Mouse (Mus musculus) cerebellum, adult 9-11 months (tissue): ENCODE data around the gene Myl9.
"Not testable (repeated sequence)": the region's sequence is repeated elsewhere in the genome, so short reads cannot be mapped to it uniquely, and the experiment has no call there.

Source experiments
- DNase-seq: peaks from one replicate; pipeline ENCODE4 v3.0.0; 2022

The Myl9 gene

GRCm38 (mm10) chr2:156787090-156787775 lies 12.0 kb downstream of the Myl9 start:
- DNase-seq = no peak

- DNase-seq = no peak
These were observed 12.5 kb downstream of the Myl9 start for GRCm38 (mm10) chr2:156787776-156788105.

GRCm38 (mm10) chr2:156788836-156789235 lies 13.6 kb downstream of the Myl9 start:
- DNase-seq = no peak

GRCm38 (mm10) chr2:156798516-156798915 lies 23.3 kb downstream of the Myl9 start:
- no peak for DNase-seq

DNA sequence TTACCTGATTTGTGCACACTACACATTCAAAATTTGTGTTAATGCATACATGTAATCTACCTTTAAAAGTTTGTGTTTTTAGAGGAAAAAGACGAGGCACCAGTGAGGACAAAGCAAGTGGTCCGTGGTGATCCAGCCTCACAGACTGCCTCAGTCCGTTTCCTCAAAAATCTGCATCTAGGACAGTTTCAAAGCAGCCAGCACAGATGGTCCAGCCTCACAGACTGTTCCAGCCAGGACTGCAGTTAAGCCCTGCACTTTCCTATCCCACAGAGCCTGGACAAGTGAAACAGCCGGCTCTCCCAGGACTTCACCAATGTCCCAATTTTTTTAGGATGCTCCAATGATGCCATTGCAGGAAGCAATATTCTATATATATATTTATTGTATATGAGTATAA lies 25.8 kb downstream of the Myl9 start:
- peak; percentile 10 for DNase-seq

GRCm38 (mm10) chr2:156802116-156802515 lies 26.9 kb downstream of the Myl9 start:
- DNase-seq = not testable (repeated sequence)

DNA sequence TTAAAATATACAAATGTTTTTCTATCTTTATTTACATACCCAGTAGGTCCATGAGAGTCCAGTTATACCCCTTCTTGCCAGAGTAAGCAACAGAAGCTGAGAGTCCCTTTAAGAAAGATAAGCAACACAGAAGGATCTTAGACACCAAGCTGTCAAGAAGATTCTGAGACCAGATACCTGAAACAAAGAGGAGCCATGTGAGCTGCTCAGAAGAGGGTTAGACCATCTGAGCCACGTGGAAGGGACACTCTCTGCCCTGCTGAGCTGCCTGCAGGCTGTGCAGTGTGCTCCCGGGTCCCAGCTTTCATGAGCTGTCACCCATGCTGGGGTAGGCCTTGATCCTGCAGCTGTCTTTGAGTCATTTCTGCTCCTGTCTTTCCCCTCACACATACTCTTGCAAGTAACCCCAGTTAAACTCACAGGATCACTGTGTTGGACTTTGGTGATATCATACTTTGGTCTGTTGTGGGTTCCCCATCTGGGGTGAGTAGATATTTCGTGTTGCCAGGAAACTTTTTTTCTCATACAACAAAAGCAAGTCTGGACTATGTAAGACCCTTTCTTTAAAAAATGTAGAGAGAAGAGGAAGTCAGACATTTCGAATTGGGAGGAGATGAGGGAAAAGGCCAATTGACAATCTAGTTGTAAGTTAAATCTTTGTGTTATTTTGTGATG lies 28.6 kb downstream of the Myl9 start:
- no peak for DNase-seq

DNA sequence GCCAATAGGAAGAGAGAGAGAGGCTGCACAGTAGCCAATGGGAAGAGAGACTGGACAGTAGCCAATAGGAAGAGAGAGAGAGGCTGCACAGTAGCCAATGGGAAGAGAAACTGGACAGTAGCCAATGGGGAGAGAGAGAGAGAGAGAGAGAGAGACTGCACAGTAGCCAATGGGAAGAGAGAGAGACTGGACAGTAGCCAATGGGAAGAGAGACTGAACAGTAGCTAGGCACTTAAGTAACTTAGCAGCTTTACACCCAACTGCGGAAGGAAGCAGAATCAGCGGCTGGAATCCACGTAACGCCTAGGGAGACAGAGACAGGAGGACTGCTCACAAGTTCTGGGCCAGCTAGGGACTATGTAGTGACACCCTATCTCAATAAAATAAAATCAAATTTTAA lies 29.4 kb downstream of the Myl9 start:
- no peak for DNase-seq

DNA sequence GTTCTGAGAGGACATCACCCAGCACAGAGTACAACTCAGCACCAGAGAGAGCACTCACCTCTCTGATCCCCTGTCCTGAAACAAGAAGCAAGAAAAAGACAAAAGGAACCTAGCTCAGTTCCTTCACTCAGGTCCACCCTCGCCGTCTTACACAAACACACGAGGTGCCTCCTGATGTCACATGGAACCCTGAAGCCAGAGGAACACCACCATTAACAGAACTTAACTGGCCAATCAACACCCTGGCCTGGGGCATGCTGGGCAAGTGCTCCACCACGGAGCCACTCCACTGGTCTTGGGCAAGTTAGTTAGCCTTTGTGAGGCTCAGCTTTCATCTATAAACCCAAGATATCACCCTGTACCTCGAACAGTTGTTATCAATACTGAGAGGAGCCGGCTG lies 31.7 kb downstream of the Myl9 start:
- no peak for DNase-seq

DNA sequence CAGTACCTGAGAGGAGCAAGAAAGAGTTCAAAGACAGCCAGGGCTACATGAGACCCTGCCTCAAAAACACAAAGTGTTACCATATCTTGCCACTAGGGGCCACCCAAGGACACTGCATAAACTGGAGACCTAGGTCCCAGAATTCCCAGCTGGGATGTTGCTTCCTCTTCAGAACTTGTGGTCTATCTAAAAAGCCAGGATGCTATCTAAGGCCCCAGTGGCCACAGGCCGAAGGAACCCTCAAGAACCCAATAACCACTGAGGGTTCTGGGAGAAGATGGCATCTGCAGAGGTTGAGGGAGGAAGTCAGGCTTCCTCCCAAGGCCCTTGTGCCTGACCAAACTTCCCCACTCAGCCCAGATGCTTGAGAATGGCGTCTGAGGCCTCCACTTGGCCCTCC lies 34.4 kb downstream of the Myl9 start:
- DNase-seq = peak; percentile 43

GRCm38 (mm10) chr2:156810716-156811115 lies 35.5 kb downstream of the Myl9 start:
- DNase-seq = no peak

- DNase-seq = no peak
These were observed 36.3 kb downstream of the Myl9 start for GRCm38 (mm10) chr2:156811556-156811955.

- no peak for DNase-seq
These were observed 39.2 kb downstream of the Myl9 start for GRCm38 (mm10) chr2:156814344-156814801.

DNA sequence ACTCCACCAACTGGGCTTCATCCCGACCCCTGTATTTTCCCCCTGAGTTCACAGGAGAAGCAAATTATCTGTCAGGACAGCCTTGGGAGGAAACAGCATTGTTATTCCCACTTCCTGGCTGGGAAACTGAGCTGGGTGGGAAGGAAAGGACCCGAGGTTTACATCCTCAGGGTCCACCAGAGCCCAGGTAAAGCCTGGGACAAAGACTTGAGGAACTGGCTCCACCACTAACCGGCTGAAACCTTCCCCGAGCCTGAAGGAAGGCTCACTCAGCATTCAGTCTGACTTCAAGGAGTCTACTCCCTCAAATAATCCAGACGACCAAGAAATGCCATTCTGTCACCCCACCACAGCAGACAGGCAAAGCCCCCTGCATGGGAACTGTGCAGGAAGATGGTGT lies 39.7 kb downstream of the Myl9 start:
- DNase-seq = no peak

DNA sequence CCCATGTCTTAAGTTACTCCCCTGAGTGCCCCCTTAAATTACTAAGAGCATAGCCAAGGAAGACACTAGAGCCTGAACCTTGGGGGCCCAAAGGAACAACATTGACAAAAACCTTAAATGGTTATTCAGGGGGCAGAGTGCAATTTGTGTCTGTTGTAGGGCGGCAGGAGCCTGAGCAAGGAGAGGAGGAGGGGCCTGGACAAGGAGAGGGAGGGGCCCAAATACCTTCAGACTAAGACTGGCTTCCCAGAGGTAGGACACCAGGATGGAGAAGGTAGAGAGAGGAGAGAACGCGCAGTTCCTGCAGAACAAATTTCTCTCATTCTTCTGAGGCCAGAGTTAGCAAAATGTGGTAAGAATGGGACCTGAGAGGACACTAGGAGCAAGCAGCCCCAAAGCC lies 40.2 kb downstream of the Myl9 start:
- no peak for DNase-seq

GRCm38 (mm10) chr2:156816116-156816515 lies 40.9 kb downstream of the Myl9 start:
- no peak for DNase-seq

GRCm38 (mm10) chr2:156825128-156825527 lies 49.9 kb downstream of the Myl9 start:
- not testable (repeated sequence) for DNase-seq
